Mouse (Mus musculus): ENCODE data around the gene Ppfia2. TPM values are rescaled to one million over a fixed set of nuclear protein-coding genes. Genes with fewer than 3 reads are reported as not detected.

The Ppfia2 gene
- polyA plus RNA-seq, 1 experiment from 2014 or later, result 1.0 TPM

- no peak overlapping the region for H3K27ac ChIP-seq
- no peak for ATAC-seq (ENCODE audit: insufficient read depth, low FRiP score, low read depth)
- peak overlapping the region; percentile 46 for H3K4me2 ChIP-seq
- H3K27me3 ChIP-seq (replicated peaks), result no peaks in the 10 kb centered on the region
- no peaks in the 10 kb centered on the region for H3K36me3 ChIP-seq
- 24% methylated on average over 13 of the region's 13 CpGs for whole genome bisulfite sequencing
- H3K4me3 ChIP-seq (replicated peaks), result peak overlapping the region; percentile 28
- H3K9ac ChIP-seq, result no peak overlapping the region
- H3K9me3 ChIP-seq, result no peaks in the 10 kb centered on the region
- no peaks in the 10 kb centered on the region for H3K4me1 ChIP-seq
Observed at GRCm38 (mm10) chr10:106932571-106933073, 462.5 kb downstream of the Ppfia2 start.

- no peaks in the 10 kb centered on the region for H3K27me3 ChIP-seq (replicated peaks)
- no peak overlapping the region for H3K4me3 ChIP-seq (replicated peaks)
- H3K27ac ChIP-seq, result no peak overlapping the region
- no peaks in the 10 kb centered on the region for H3K4me1 ChIP-seq
- no peak for ATAC-seq (ENCODE audit: insufficient read depth, low FRiP score, low read depth)
- WGBS, result 75% methylated on average over 7 of the region's 7 CpGs
- no peaks in the 10 kb centered on the region for H3K36me3 ChIP-seq
- H3K4me2 ChIP-seq, result no peak overlapping the region
- H3K9ac ChIP-seq, result no peak overlapping the region
- no peaks in the 10 kb centered on the region for H3K9me3 ChIP-seq
Observed at GRCm38 (mm10) chr10:106936996-106937395, 466.9 kb downstream of the Ppfia2 start.

GRCm38 (mm10) chr10:106938851-106939250 lies 468.7 kb downstream of the Ppfia2 start:
- Histone ChIP-seq H3K4me2 (no peak overlapping the region), H3K36me3 (no peaks in the 10 kb centered on the region), H3K4me3 (replicated peaks) (no peak overlapping the region), H3K4me1 (no peaks in the 10 kb centered on the region), H3K9me3 (no peaks in the 10 kb centered on the region), H3K9ac (no peak overlapping the region), H3K27ac (no peak overlapping the region), H3K27me3 (replicated peaks) (no peaks in the 10 kb centered on the region)
- 89% methylated on average over 3 of the region's 3 CpGs for WGBS
- ATAC-seq (ENCODE audit: insufficient read depth, low FRiP score, low read depth), result no peak

GRCm38 (mm10) chr10:106939441-106939840 lies 469.3 kb downstream of the Ppfia2 start:
- no peak for ATAC-seq (ENCODE audit: insufficient read depth, low FRiP score, low read depth)
- no peaks in the 10 kb centered on the region for H3K9me3 ChIP-seq
- no peak overlapping the region for H3K27ac ChIP-seq
- no peaks in the 10 kb centered on the region for H3K4me1 ChIP-seq
- WGBS, result 29% methylated on average over 1 of the region's 1 CpGs
- no peak overlapping the region for H3K4me3 ChIP-seq (replicated peaks)
- no peaks in the 10 kb centered on the region for H3K36me3 ChIP-seq
- no peaks in the 10 kb centered on the region for H3K27me3 ChIP-seq (replicated peaks)
- H3K9ac ChIP-seq, result no peak overlapping the region
- no peak overlapping the region for H3K4me2 ChIP-seq

- no peak; the same call in 1 of the 2 replicates for ATAC-seq (ENCODE audit: insufficient read depth, low FRiP score, low read depth)
- Histone ChIP-seq H3K9me3 (no peaks in the 10 kb centered on the region), H3K27me3 (replicated peaks) (no peaks in the 10 kb centered on the region), H3K36me3 (no peaks in the 10 kb centered on the region), H3K4me2 (no peak overlapping the region), H3K4me1 (no peaks in the 10 kb centered on the region), H3K9ac (no peak overlapping the region), H3K27ac (no peak overlapping the region), H3K4me3 (replicated peaks) (no peak overlapping the region)
- WGBS, result 68% methylated on average over 5 of the region's 5 CpGs
Observed at GRCm38 (mm10) chr10:106941380-106941779, 471.2 kb downstream of the Ppfia2 start.

- H3K36me3 ChIP-seq, result no peaks in the 10 kb centered on the region
- 76% methylated on average over 3 of the region's 3 CpGs for WGBS
- H3K4me3 ChIP-seq (replicated peaks), result no peak overlapping the region
- H3K27me3 ChIP-seq (replicated peaks), result no peaks in the 10 kb centered on the region
- H3K27ac ChIP-seq, result no peak overlapping the region
- H3K9me3 ChIP-seq, result no peaks in the 10 kb centered on the region
- no peak for ATAC-seq (ENCODE audit: insufficient read depth, low FRiP score, low read depth)
- no peaks in the 10 kb centered on the region for H3K4me1 ChIP-seq
- H3K4me2 ChIP-seq, result no peak overlapping the region
- no peak overlapping the region for H3K9ac ChIP-seq
Observed at GRCm38 (mm10) chr10:106959026-106959425, 488.9 kb downstream of the Ppfia2 start.

- H3K4me3 ChIP-seq (replicated peaks), result no peak overlapping the region
- no peak overlapping the region for H3K9ac ChIP-seq
- no peaks in the 10 kb centered on the region for H3K36me3 ChIP-seq
- H3K4me2 ChIP-seq, result no peak overlapping the region
- no peaks in the 10 kb centered on the region for H3K4me1 ChIP-seq
- H3K9me3 ChIP-seq, result no peaks in the 10 kb centered on the region
- no peaks in the 10 kb centered on the region for H3K27me3 ChIP-seq (replicated peaks)
- no peak for ATAC-seq (ENCODE audit: insufficient read depth, low FRiP score, low read depth)
- no peak overlapping the region for H3K27ac ChIP-seq
- 67% methylated on average over 13 of the region's 13 CpGs for WGBS
Observed at GRCm38 (mm10) chr10:106975193-106976141, 505.3 kb downstream of the Ppfia2 start.

Measured in stomach, embryonic 15.5 days (tissue).